Mouse (Mus musculus) midbrain, embryonic 12.5 days (tissue): ENCODE results near the gene Myo16. TPM values are rescaled to one million over a fixed set of nuclear protein-coding genes. Genes with fewer than 3 reads are reported as not detected.

Experiments
- ATAC-seq: fragments of 200-750 bp; cut with Nextera tagmentation; 2 replicates; pipeline ENCODE4 v1.8.0; 2017; ENCODE audit warnings: low read depth, moderate TSS enrichment, moderate library complexity; ENCODE audit not compliant: low FRiP score
- H3K27ac ChIP-seq: fragments of 300-500 bp; sonication (generic); replicated peaks from 2 replicates; pipeline ENCODE4 v1.5.1; 2016; ENCODE audit warnings: mild to moderate bottlenecking
- H3K27me3 ChIP-seq: fragments of 300-500 bp; sonication (generic); 2 replicates; pipeline ENCODE4 v1.6.1; 2016; ENCODE audit warnings: mild to moderate bottlenecking
- H3K36me3 ChIP-seq: fragments of 300-500 bp; sonication (generic); 2 replicates; pipeline ENCODE4 v1.6.1; 2016
- H3K4me1 ChIP-seq: fragments of 300-500 bp; sonication (generic); 2 replicates; pipeline ENCODE4 v1.6.1; 2016
- H3K4me2 ChIP-seq: fragments of 300-500 bp; sonication (generic); replicated peaks from 2 replicates; pipeline ENCODE4 v1.6.1; 2016; ENCODE audit warnings: mild to moderate bottlenecking, moderate library complexity
- H3K4me3 ChIP-seq: fragments of 300-500 bp; sonication (generic); 2 replicates; pipeline ENCODE4 v1.5.1; 2016; ENCODE audit warnings: mild to moderate bottlenecking
- H3K9ac ChIP-seq: fragments of 300-500 bp; sonication (generic); replicated peaks from 2 replicates; pipeline ENCODE4 v1.6.1; 2016; ENCODE audit warnings: mild to moderate bottlenecking, moderate library complexity
- H3K9me3 ChIP-seq: fragments of 300-500 bp; sonication (generic); 2 replicates; pipeline ENCODE4 v1.6.1; 2016; ENCODE audit warnings: mild to moderate bottlenecking
- WGBS: fragments of 180-500 bp; shearing (Covaris S2); methylation state at CpG from one replicate; pipeline ENCODE4 v1.1.7; 2016; 5-methylcytosine and 5-hydroxymethylcytosine counted together
- polyA plus RNA-seq: library from polyadenylated mRNA; unstranded; fragments of >200 nt; fragmentation: Nextera tagmentation; extraction: Ambion mirVana; gene quantifications from 2 replicates; pipeline ENCODE4 v1.2.1, GENCODE M21; 2016

Gene Myo16
- polyA plus RNA-seq, 1 experiment from 2014 or later, result 4.0 TPM

DNA sequence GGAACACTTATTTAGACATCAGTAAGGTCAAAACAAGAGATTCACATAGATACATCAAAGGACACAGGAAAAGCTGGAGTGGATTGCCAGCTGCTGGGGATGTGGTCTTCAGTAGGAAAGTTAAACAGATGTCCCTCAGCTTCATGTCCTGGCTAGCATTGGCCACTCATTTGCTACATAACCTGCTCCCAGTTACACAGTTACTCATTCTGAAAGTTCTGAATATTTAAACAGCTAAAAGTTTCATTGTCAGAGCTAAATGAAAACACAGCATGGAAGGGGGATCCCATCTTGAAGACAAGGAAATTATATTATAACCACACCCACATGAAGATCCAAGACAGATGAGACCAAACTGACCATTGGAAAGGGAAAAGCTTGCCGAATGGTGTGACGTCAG, 156.8 kb downstream of the Myo16 start:
- Histone ChIP-seq H3K9me3 (no peaks in the 10 kb centered on the region), H3K36me3 (no peaks in the 10 kb centered on the region), H3K4me3 (no peak overlapping the region), H3K4me2 (no peak overlapping the region), H3K9ac (no peak overlapping the region), H3K27me3 (no peaks in the 10 kb centered on the region), H3K27ac (no peak overlapping the region), H3K4me1 (no peaks in the 10 kb centered on the region)
- no peak for ATAC-seq
- 88% methylated on average over 2 of the region's 2 CpGs for WGBS

- 76% methylated on average over 10 of the region's 10 CpGs for WGBS
- Histone ChIP-seq H3K4me2 (no peak overlapping the region), H3K4me3 (no peak overlapping the region), H3K27me3 (no peaks in the 10 kb centered on the region), H3K4me1 (no peaks in the 10 kb centered on the region), H3K27ac (no peak overlapping the region), H3K9ac (no peak overlapping the region), H3K36me3 (no peaks in the 10 kb centered on the region), H3K9me3 (no peaks in the 10 kb centered on the region)
- no peak for ATAC-seq
Measured at GRCm38 (mm10) chr8:10312316-10312715, 158.6 kb downstream of the Myo16 start.

- no peak overlapping the region for H3K4me2 ChIP-seq
- no peak overlapping the region for H3K27ac ChIP-seq
- no peak overlapping the region for H3K4me3 ChIP-seq
- no peak for ATAC-seq
- H3K36me3 ChIP-seq, result no peaks in the 10 kb centered on the region
- 67% methylated on average over 5 of the region's 5 CpGs for WGBS
- no peak overlapping the region for H3K9ac ChIP-seq
- H3K4me1 ChIP-seq, result no peaks in the 10 kb centered on the region
- H3K9me3 ChIP-seq, result no peaks in the 10 kb centered on the region
- no peaks in the 10 kb centered on the region for H3K27me3 ChIP-seq
Measured at GRCm38 (mm10) chr8:10316201-10316600, 162.5 kb downstream of the Myo16 start.

GRCm38 (mm10) chr8:10318103-10318502, 164.4 kb downstream of the Myo16 start:
- no peak overlapping the region for H3K4me3 ChIP-seq
- WGBS, result 87% methylated on average over 7 of the region's 7 CpGs

GRCm38 (mm10) chr8:10350451-10350850, 196.7 kb downstream of the Myo16 start:
- Histone ChIP-seq H3K4me1 (0 out of 2 replicates have a peak, but pooled peaks cover 1% of the 10 kb centered on the region), H3K27me3 (no peaks in the 10 kb centered on the region), H3K27ac (no peak overlapping the region), H3K4me3 (no peak overlapping the region), H3K9me3 (no peaks in the 10 kb centered on the region), H3K9ac (no peak overlapping the region), H3K36me3 (no peaks in the 10 kb centered on the region), H3K4me2 (no peak overlapping the region)
- ATAC-seq, result no peak
- WGBS, result 90% methylated on average over 1 of the region's 1 CpGs

More at GRCm38 (mm10) chr8:10318103-10318502, 164.4 kb downstream of the Myo16 start:
- H3K9ac ChIP-seq, result no peak overlapping the region
- H3K9me3 ChIP-seq, result no peaks in the 10 kb centered on the region
- H3K4me2 ChIP-seq, result no peak overlapping the region
- no peak for ATAC-seq
- H3K4me1 ChIP-seq, result no peaks in the 10 kb centered on the region
- no peaks in the 10 kb centered on the region for H3K36me3 ChIP-seq
- H3K27me3 ChIP-seq, result no peaks in the 10 kb centered on the region
- H3K27ac ChIP-seq, result no peak overlapping the region

GRCm38 (mm10) chr8:10358711-10359110, 205.0 kb downstream of the Myo16 start:
- no peak for ATAC-seq
- no peaks in the 10 kb centered on the region for H3K27me3 ChIP-seq
- WGBS, result 90% methylated on average over 4 of the region's 4 CpGs

DNA sequence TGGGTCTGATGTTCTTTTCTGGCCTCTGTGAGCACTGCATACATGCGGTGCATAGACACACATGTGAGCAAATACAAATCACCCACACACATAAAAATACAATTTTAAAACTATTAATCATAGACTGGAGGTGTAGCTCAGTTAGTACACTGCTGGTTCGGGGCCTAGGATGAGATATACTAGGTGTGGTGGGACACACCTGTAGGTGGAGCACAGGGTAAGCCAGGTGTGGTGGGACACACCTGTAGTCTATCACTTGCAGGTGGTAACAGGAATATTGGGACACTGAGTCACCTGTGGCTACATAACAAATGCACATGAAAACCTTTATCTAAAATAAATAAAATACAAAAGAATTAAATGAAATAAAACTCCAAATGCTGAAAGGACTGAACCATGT, 209.2 kb downstream of the Myo16 start:
- Histone ChIP-seq H3K4me3 (no peak overlapping the region), H3K9me3 (peaks cover 3% of the 10 kb centered on the region; the same call in 1 of the 2 replicates), H3K36me3 (no peaks in the 10 kb centered on the region), H3K27me3 (no peaks in the 10 kb centered on the region), H3K4me1 (peaks cover 11% of the 10 kb centered on the region), H3K9ac (no peak overlapping the region), H3K27ac (no peak overlapping the region), H3K4me2 (no peak overlapping the region)
- ATAC-seq, result no peak
- 89% methylated on average over 2 of the region's 2 CpGs for WGBS

More at GRCm38 (mm10) chr8:10358711-10359110, 205.0 kb downstream of the Myo16 start:
- no peak overlapping the region for H3K9ac ChIP-seq
- H3K4me2 ChIP-seq, result no peak overlapping the region
- H3K4me1 ChIP-seq, result peaks cover 11% of the 10 kb centered on the region
- H3K27ac ChIP-seq, result no peak overlapping the region
- H3K9me3 ChIP-seq, result peaks cover 3% of the 10 kb centered on the region; the same call in 1 of the 2 replicates
- H3K36me3 ChIP-seq, result no peaks in the 10 kb centered on the region
- no peak overlapping the region for H3K4me3 ChIP-seq

DNA sequence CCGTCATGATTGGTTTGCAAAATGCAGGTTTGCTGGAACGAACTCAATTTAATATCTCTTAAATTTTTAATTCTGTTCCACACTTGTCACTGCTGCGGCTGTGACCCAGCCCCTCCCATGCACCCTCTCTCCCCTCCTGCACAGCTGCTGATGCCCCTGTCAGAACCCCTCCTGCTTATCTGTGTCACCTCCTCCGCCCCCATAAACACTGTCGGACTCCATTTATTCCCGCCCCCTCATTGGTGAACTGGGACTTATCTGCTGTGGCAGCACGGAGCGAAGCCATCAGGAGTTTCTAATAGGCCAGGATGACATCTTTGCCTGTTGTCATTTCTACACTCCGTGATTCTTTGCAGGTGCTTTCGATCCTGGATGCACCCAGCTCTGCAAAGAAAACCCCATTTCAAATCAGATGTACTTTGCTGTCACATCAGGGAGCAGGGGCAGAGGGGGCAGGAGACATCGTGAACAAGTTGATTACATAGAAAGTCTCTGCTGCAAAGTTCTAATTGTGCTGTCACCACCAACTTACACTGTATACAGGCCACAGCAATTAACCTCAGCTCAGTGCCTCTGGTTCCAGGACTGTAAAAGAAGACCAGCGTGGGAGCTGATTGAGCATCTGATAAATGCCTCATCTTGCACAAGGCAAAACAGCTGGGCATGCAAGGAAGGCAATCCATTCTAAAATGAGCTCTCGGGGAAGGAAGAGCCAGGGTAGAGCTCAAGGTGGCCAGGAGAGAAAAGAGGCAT, 210.1 kb downstream of the Myo16 start:
- no peak overlapping the region for H3K4me3 ChIP-seq
- H3K27me3 ChIP-seq, result no peaks in the 10 kb centered on the region
- no peak overlapping the region for H3K9ac ChIP-seq
- no peaks in the 10 kb centered on the region for H3K9me3 ChIP-seq
- ATAC-seq, result no peak
- no peaks in the 10 kb centered on the region for H3K36me3 ChIP-seq
- H3K4me1 ChIP-seq, result peaks cover 11% of the 10 kb centered on the region
- no peak overlapping the region for H3K4me2 ChIP-seq
- no peak overlapping the region for H3K27ac ChIP-seq
- 68% methylated on average over 13 of the region's 13 CpGs for WGBS

GRCm38 (mm10) chr8:10366141-10366540, 212.4 kb downstream of the Myo16 start:
- Histone ChIP-seq H3K27me3 (no peaks in the 10 kb centered on the region), H3K9ac (no peak overlapping the region), H3K4me2 (no peak overlapping the region), H3K9me3 (no peaks in the 10 kb centered on the region), H3K36me3 (no peaks in the 10 kb centered on the region), H3K27ac (no peak overlapping the region), H3K4me1 (peaks cover 9% of the 10 kb centered on the region), H3K4me3 (no peak overlapping the region)
- no peak for ATAC-seq
- WGBS, result 93% methylated on average over 9 of the region's 9 CpGs

GRCm38 (mm10) chr8:10372571-10372970, 218.9 kb downstream of the Myo16 start:
- H3K4me3 ChIP-seq, result no peak overlapping the region
- H3K27me3 ChIP-seq, result no peaks in the 10 kb centered on the region
- no peak overlapping the region for H3K9ac ChIP-seq
- no peaks in the 10 kb centered on the region for H3K4me1 ChIP-seq
- no peak for ATAC-seq
- WGBS, result 83% methylated on average over 2 of the region's 2 CpGs
- H3K9me3 ChIP-seq, result no peaks in the 10 kb centered on the region
- no peak overlapping the region for H3K27ac ChIP-seq
- H3K4me2 ChIP-seq, result no peak overlapping the region
- no peaks in the 10 kb centered on the region for H3K36me3 ChIP-seq

DNA sequence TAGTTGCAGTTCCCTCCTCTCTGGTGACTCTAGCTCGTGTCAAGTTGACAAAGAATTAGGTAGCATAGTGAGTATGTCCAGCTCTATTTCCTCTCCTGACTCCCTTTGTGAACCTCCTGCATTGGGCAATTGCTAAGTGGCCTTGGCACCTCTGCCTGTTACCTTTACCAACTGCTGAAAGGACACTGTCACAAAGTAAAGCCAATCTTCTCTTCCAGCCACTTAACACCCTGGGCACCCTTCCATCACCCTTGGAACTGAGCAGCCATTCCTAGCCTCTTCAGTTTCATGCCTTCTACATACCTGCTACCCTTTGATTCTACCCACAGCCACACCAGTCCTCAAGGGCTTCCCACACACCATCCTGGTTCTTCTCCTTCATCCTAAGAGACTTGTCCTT, 233.4 kb downstream of the Myo16 start:
- no peak overlapping the region for H3K27ac ChIP-seq
- no peaks in the 10 kb centered on the region for H3K9me3 ChIP-seq
- no peak overlapping the region for H3K4me3 ChIP-seq
- 71% methylated on average over 1 of the region's 1 CpGs for WGBS
- H3K36me3 ChIP-seq, result no peaks in the 10 kb centered on the region
- peaks cover 18% of the 10 kb centered on the region for H3K4me1 ChIP-seq
- no peak overlapping the region for H3K4me2 ChIP-seq
- H3K27me3 ChIP-seq, result peaks cover 3% of the 10 kb centered on the region; the same call in 1 of the 2 replicates
- H3K9ac ChIP-seq, result no peak overlapping the region
- no peak for ATAC-seq

DNA sequence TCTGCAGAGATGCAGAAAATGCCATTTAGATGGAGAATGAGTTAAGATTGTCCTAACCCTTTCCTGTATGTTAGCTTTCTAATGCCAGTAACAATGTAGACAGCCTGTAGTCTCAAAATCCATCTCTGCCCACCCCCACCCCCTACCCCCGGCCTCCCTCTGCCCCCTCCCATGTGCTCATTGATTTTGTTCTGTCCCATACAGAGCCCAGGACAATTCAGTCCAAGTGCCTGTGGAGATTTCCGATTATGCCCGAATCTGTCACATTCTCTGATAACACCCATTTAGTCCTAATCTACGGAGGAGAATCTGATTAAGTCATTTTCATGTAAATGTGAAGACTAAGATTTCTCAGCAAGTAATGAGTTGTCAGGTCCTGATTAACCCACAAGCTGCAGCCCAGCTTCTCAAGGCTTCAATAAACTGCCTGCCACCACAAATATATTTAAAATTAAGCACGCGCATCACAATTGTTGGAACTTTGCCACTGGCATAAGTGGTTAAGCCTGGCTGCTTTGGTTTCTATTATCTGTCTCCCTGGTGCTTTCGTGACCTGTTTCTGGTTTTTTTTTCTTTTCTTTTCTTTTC, 237.5 kb downstream of the Myo16 start:
- H3K9ac ChIP-seq, result no peak overlapping the region
- WGBS, result 25% methylated on average over 7 of the region's 7 CpGs
- peak; percentile 77 for ATAC-seq
- H3K4me2 ChIP-seq, result no peak overlapping the region
- H3K4me1 ChIP-seq, result peaks cover 30% of the 10 kb centered on the region
- no peak overlapping the region for H3K4me3 ChIP-seq
- H3K9me3 ChIP-seq, result no peaks in the 10 kb centered on the region
- no peaks in the 10 kb centered on the region for H3K36me3 ChIP-seq
- H3K27me3 ChIP-seq, result peaks cover 15% of the 10 kb centered on the region
- no peak overlapping the region; the same call in 1 of the 2 replicates for H3K27ac ChIP-seq
